Mouse (Mus musculus) hindbrain, embryonic 14.5 days (tissue): ENCODE results near the gene Abcc4. TPM values are rescaled to one million over a fixed set of nuclear protein-coding genes. Genes with fewer than 3 reads are reported as not detected.
"Not testable (repeated sequence)": the region's sequence is repeated elsewhere in the genome, so short reads cannot be mapped to it uniquely, and the experiment has no call there.

Experiments
- ATAC-seq: fragments of 200-750 bp; cut with Nextera tagmentation; 2 replicates; pipeline ENCODE4 v1.8.0; 2017; ENCODE audit warnings: moderate number of reproducible peaks, mild to moderate bottlenecking, moderate TSS enrichment, moderate library complexity; ENCODE audit not compliant: low FRiP score
- DNase-seq: peaks from one replicate; pipeline ENCODE4 v3.0.0-alpha.2; 2015; ENCODE audit warnings: low spot score
- H3K27ac ChIP-seq: fragments of 300-500 bp; sonication (generic); 2 replicates; pipeline ENCODE4 v1.5.1; 2014; ENCODE audit warnings: mild to moderate bottlenecking, moderate library complexity
- H3K27me3 ChIP-seq: fragments of 300-500 bp; sonication (generic); 2 replicates; pipeline ENCODE4 v1.6.1; 2014; ENCODE audit warnings: mild to moderate bottlenecking, low read length, mixed read lengths; ENCODE audit not compliant: control insufficient read depth, insufficient read depth
- H3K36me3 ChIP-seq: fragments of 300-500 bp; sonication (generic); replicated peaks from 2 replicates; pipeline ENCODE4 v1.6.1; 2014; ENCODE audit not compliant: control insufficient read depth, insufficient read depth
- H3K4me1 ChIP-seq: fragments of 300-500 bp; sonication (generic); replicated peaks from 2 replicates; pipeline ENCODE4 v1.6.1; 2014; ENCODE audit warnings: antibody characterized with exemption, low read length, mixed read lengths; ENCODE audit not compliant: control insufficient read depth, insufficient read depth
- H3K4me2 ChIP-seq: fragments of 300-500 bp; sonication (generic); replicated peaks from 2 replicates; pipeline ENCODE4 v1.6.1; 2014; ENCODE audit warnings: mild to moderate bottlenecking, moderate library complexity
- H3K4me3 ChIP-seq: fragments of 300-500 bp; sonication (generic); replicated peaks from 2 replicates; pipeline ENCODE4 v1.5.1; 2014; ENCODE audit warnings: mild to moderate bottlenecking, low read length
- H3K9ac ChIP-seq: fragments of 300-500 bp; sonication (generic); 2 replicates; pipeline ENCODE4 v1.6.1; 2014
- H3K9me3 ChIP-seq: fragments of 300-500 bp; sonication (generic); 2 replicates; pipeline ENCODE4 v1.6.1; 2016; ENCODE audit warnings: low read length; ENCODE audit not compliant: control insufficient read depth
- WGBS: fragments of 180-500 bp; shearing (Covaris S2); extraction: QIAGEN DNeasy Blood & Tissue Kit; methylation state at CpG from one replicate; pipeline ENCODE4 v1.1.7; 2014; 5-methylcytosine and 5-hydroxymethylcytosine counted together
- polyA plus RNA-seq: library from polyadenylated mRNA; unstranded; fragments of >200 nt; fragmentation: Nextera tagmentation; extraction: Ambion mirVana; gene quantifications from 2 replicates; pipeline ENCODE4 v1.2.1, GENCODE M21; 2014

Gene Abcc4
- polyA plus RNA-seq, 1 experiment from 2014 or later, result 2.6 TPM

GRCm38 (mm10) chr14:118657673-118658327, 48.2 kb downstream of the Abcc4 start:
- no peaks in the 10 kb centered on the region for H3K27me3 ChIP-seq
- DNase-seq, result no peak
- no peaks in the 10 kb centered on the region for H3K9me3 ChIP-seq
- 33% methylated on average over 20 of the region's 20 CpGs for WGBS
- ATAC-seq, result no peak
- no peaks in the 10 kb centered on the region for H3K36me3 ChIP-seq
- no peak overlapping the region for H3K9ac ChIP-seq
- no peak overlapping the region for H3K4me2 ChIP-seq
- no peak overlapping the region for H3K27ac ChIP-seq
- no peaks in the 10 kb centered on the region for H3K4me1 ChIP-seq
- no peak overlapping the region for H3K4me3 ChIP-seq

GRCm38 (mm10) chr14:118657206-118657605, 48.8 kb downstream of the Abcc4 start:
- DNase-seq (no peak), ATAC-seq (no peak)
- no peaks in the 10 kb centered on the region for H3K9me3 ChIP-seq
- WGBS, result 75% methylated on average over 4 of the region's 4 CpGs
- H3K27me3 ChIP-seq, result no peaks in the 10 kb centered on the region
- no peaks in the 10 kb centered on the region for H3K4me1 ChIP-seq
- no peaks in the 10 kb centered on the region for H3K36me3 ChIP-seq
- no peak overlapping the region for H3K4me3 ChIP-seq
- H3K4me2 ChIP-seq, result no peak overlapping the region
- H3K9ac ChIP-seq, result no peak overlapping the region
- H3K27ac ChIP-seq, result no peak overlapping the region

- no peaks in the 10 kb centered on the region for H3K9me3 ChIP-seq
- H3K9ac ChIP-seq, result no peak overlapping the region
- no peaks in the 10 kb centered on the region for H3K36me3 ChIP-seq
- no peak overlapping the region for H3K4me2 ChIP-seq
- WGBS, result 88% methylated on average over 7 of the region's 7 CpGs
- no peaks in the 10 kb centered on the region for H3K27me3 ChIP-seq
- DNase-seq (no peak), ATAC-seq (no peak)
- H3K4me1 ChIP-seq, result no peaks in the 10 kb centered on the region
- no peak overlapping the region for H3K4me3 ChIP-seq
- H3K27ac ChIP-seq, result no peak overlapping the region
Observed at GRCm38 (mm10) chr14:118656036-118656435, 50.0 kb downstream of the Abcc4 start.

- Histone ChIP-seq H3K27me3 (no peaks in the 10 kb centered on the region), H3K4me1 (no peaks in the 10 kb centered on the region), H3K36me3 (no peaks in the 10 kb centered on the region), H3K4me3 (no peak overlapping the region), H3K4me2 (no peak overlapping the region), H3K9me3 (no peaks in the 10 kb centered on the region), H3K9ac (no peak overlapping the region), H3K27ac (no peak overlapping the region)
- 38% methylated on average over 1 of the region's 2 CpGs for WGBS
- DNase-seq, result no peak
- ATAC-seq, result no peak
Observed at GRCm38 (mm10) chr14:118654903-118655302, 51.1 kb downstream of the Abcc4 start.

- ATAC-seq (no peak), DNase-seq (no peak)
- H3K27me3 ChIP-seq, result no peaks in the 10 kb centered on the region
- WGBS, result 91% methylated on average over 20 of the region's 20 CpGs
- H3K9me3 ChIP-seq, result no peaks in the 10 kb centered on the region
- H3K4me2 ChIP-seq, result no peak overlapping the region
- H3K9ac ChIP-seq, result no peak overlapping the region
- no peaks in the 10 kb centered on the region for H3K4me1 ChIP-seq
- H3K4me3 ChIP-seq, result no peak overlapping the region
- H3K36me3 ChIP-seq, result no peaks in the 10 kb centered on the region
- H3K27ac ChIP-seq, result no peak overlapping the region
Observed at GRCm38 (mm10) chr14:118651704-118652439, 54.1 kb downstream of the Abcc4 start.

GRCm38 (mm10) chr14:118649895-118650256, 56.1 kb downstream of the Abcc4 start:
- Histone ChIP-seq H3K4me2 (no peak overlapping the region), H3K4me1 (no peaks in the 10 kb centered on the region), H3K27me3 (no peaks in the 10 kb centered on the region), H3K9ac (no peak overlapping the region), H3K27ac (no peak overlapping the region), H3K4me3 (no peak overlapping the region), H3K36me3 (no peaks in the 10 kb centered on the region), H3K9me3 (no peaks in the 10 kb centered on the region)
- 92% methylated on average over 2 of the region's 2 CpGs for WGBS
- ATAC-seq (no peak), DNase-seq (no peak)

- Histone ChIP-seq H3K27me3 (no peaks in the 10 kb centered on the region), H3K9me3 (no peaks in the 10 kb centered on the region), H3K36me3 (no peaks in the 10 kb centered on the region), H3K4me3 (no peak overlapping the region), H3K27ac (no peak overlapping the region), H3K9ac (no peak overlapping the region), H3K4me2 (no peak overlapping the region), H3K4me1 (no peaks in the 10 kb centered on the region)
- no peak for DNase-seq
- WGBS, result 91% methylated on average over 6 of the region's 7 CpGs
- ATAC-seq, result no peak
Observed at GRCm38 (mm10) chr14:118649199-118649894, 56.7 kb downstream of the Abcc4 start.

- H3K9me3 ChIP-seq, H3K27me3 ChIP-seq, H3K4me1 ChIP-seq, H3K4me2 ChIP-seq, H3K9ac ChIP-seq, H3K36me3 ChIP-seq, H3K4me3 ChIP-seq, ATAC-seq, DNase-seq, H3K27ac ChIP-seq: not testable (repeated sequence)
- 92% methylated on average over 13 of the region's 13 CpGs for WGBS
Observed at GRCm38 (mm10) chr14:118642940-118643591, 63.0 kb downstream of the Abcc4 start.

- DNase-seq, result no peak
- Histone ChIP-seq H3K4me2 (no peak overlapping the region), H3K4me3 (no peak overlapping the region), H3K9me3 (no peaks in the 10 kb centered on the region), H3K4me1 (no peaks in the 10 kb centered on the region), H3K27ac (no peak overlapping the region), H3K9ac (no peak overlapping the region), H3K27me3 (no peaks in the 10 kb centered on the region), H3K36me3 (no peaks in the 10 kb centered on the region)
- 84% methylated on average over 8 of the region's 8 CpGs for WGBS
- no peak for ATAC-seq
Observed at GRCm38 (mm10) chr14:118642140-118642539, 63.9 kb downstream of the Abcc4 start.
